Mouse (Mus musculus) kidney, adult 9 months (tissue): ENCODE data around the gene Ddx59.

Source experiments
- DNase-seq: peaks from one replicate; pipeline ENCODE4 v3.0.0; 2022

Gene Ddx59

DNA sequence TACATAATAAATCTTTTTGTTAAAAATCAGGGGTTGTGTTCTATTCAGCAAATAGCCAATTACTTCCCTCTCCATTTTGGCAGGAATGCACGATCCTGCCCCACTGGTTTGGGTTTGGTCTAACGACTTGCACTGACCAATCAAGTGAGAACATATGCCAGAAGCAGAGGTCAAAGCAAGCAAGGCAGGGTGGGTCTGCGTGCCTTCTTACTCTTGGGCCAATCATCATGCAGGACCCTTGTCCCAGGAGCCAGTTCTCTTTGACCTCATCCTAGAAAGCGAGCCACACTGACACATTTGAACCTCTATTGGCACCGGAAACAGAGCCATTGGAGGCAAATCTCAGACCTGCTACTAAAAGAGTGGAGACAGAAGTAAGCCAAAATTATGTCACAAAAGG, 35.1 kb downstream of the Ddx59 start:
- no peak for DNase-seq

DNA sequence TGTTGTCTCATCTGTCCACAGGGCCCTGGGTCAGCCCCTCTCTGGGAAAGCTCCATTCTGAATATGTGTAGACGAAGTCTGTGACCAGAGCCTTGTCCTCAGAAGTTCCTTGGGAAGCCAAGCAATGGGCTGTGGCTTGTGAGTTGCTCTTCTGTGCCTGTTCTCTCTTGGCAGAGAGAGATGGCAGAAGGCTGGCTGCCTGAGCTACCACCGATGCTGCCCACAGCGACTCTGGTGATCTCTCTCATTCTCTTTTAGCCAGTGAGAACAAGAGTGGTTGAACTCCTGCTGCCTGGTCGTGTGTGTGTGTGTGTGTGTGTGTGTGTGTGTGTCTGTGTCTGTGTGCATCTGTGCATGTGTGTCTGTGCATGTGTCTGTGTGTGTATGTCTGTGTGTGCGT, 37.4 kb downstream of the Ddx59 start:
- DNase-seq, result no peak

GRCm38 (mm10) chr1:136455756-136456585, 40.9 kb downstream of the Ddx59 start:
- DNase-seq, result no peak

- no peak for DNase-seq
These were observed 41.7 kb downstream of the Ddx59 start for GRCm38 (mm10) chr1:136456741-136457140.

DNA sequence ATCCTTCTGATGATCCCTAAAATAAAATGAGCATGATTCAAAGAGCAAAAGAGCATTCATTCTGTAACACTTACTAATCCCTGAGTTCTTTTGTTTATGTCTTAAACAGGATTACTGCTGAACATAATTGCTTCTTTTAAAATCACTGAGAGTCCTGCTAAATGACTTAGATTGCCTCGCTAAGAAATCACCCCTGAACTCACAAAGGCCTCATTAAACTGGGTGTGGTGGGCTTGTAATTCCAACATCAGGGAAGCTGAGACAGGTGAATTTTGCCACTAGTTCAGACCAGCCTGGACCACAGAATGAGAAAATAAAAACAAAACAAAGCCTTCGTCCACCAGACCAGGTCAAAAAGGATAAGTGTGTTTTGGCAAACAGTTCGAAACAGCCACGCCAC, 42.3 kb downstream of the Ddx59 start:
- DNase-seq, result no peak

DNA sequence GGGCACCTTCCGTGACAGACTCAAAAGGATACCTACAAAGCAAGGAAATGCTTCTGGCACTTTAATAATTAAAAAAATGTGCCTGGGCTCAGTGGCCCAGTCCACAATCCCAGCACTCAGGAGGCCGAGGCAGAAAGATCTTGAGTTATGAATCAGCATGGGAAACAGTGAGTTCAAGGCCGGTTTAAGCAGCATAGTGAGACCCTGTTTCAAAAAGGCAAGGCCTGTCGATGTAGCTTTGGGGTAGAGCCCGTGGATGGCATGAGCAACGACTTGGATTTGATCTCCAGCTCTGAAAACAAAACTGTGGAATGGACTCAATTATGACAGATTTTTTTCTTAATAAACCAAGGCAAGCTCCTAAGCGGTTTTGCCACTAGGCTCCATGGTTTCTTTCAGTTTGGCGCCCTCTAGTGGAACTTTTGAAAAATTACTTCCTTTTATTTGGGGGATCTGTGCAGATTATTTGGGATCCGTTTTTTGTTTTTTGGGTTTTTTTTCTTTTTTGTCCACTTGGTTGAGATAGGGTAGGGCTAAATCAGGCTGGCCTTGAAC, 43.7 kb downstream of the Ddx59 start:
- peak; percentile 26 for DNase-seq

DNA sequence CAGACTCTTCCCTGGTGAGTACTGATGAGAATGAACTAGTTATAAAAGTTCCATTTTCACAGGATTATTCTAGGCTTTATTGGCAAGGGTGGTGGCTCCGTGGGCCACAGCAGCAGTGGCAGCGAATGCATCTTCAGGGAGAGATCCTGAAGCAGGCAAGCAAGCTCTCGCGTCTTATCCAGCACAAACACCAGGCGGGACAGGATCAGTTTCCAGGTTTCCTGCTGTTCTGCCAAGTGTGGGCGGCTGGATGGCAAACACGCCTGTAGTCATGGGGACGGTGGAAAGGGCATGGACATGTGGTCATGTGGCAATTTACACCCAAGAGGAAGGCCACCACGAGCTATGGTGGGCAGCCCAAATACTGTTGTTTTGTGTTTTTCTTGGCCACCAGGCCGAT, 47.4 kb downstream of the Ddx59 start:
- DNase-seq, result no peak

DNA sequence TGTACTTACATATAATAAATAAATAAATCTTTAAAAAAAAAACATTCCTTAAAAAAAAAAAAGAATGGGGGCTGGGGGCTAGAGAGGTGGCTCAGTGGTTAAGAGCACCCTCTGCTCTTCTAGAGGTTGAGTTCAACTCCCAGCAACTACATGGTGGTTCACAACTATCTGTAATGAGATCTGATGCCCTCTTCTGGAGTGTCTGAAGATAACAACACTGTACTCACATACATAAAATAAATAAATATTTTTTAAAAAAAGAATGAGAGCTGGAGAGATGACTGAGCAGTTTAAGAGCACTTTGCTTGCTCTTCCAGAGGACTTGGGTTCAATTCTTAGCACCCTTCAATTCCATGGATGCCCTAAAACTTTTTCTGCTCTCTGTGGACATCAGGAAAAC, 50.1 kb downstream of the Ddx59 start:
- DNase-seq, result no peak

GRCm38 (mm10) chr1:136466143-136466811, 51.2 kb downstream of the Ddx59 start, which contains the start of gene Kif14:
Gene Kif14, plus strand, starts transcription at chr1:136466343.
- peak; percentile 97 for DNase-seq

DNA sequence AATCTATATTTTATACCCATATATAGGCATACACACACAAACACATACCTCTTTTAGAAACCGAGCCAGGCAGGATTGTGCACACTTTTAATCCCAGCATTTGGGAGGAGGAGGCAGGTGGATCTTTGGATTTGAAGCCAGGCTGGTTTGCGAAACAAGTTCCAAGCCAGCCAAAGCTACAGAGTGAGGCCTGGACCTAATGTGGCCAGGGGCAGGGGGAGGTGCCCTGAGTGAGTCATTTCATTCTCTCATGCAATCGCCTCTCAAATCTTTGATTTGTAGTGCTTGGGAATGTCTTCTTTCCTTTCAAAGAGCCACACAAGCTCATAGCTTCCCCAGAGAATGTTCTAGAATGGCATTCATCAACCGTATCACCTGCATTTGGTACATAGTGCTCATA, 54.3 kb downstream of the Ddx59 start:
- DNase-seq, result no peak

DNA sequence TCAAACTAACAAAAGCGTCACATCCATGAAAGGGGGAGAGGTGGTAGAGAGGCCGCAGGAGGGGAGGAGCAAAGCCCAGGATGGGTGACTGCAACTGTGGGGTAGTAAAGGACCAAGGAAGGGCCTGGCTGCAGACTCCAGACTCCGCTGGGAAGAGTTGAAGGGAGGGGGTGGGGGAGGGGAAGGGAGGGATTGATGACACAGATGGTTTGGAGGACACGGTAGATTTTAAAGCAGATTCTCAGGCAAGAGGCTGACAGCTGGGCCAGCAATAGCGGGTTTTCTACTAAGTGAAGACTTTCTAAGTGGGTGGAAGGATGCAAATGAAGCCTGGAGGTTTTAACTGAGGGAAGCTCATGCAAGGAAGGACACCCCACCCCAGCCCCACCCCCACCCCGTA, 55.4 kb downstream of the Ddx59 start:
- DNase-seq, result no peak
